Mouse (Mus musculus): Measurements from ENCODE around the gene Gm17651.

Gene Gm17651

DNA sequence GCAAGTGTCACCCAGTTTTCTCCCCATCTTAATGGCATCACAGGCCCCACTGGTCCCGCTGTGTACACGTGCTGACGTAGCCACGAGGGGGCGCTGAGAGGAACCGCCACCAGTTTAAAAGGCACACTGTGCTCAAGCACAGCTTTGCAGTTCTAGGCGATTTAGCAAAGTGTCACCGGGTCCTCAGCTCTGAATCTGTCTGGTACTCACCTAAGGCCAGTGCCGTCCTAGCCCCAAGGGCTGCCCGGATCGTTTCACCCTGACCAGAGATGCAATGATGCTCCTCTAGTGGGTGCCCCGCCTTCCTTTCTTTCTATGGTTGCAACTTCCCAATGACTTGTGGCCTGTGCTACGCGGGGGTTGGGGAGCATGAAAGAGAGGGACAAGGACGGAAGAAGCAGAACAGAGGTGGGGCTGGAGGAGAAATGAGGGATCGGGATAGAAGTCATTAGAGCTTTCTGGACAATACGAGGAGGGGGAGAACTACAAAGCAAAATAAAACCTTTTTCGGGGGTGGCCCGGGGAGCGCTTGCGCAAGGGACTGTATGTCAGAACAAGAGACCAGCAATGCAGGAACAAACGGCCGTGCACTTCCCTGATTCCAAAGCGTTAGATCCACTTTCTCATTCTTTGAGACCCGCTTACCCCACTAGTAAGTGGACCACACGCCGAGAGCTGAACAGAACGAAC is 6.3 kb upstream of the Gm17651 start:
- DNase-seq (ENCODE audit: low spot score), result peak; percentile 86

DNA sequence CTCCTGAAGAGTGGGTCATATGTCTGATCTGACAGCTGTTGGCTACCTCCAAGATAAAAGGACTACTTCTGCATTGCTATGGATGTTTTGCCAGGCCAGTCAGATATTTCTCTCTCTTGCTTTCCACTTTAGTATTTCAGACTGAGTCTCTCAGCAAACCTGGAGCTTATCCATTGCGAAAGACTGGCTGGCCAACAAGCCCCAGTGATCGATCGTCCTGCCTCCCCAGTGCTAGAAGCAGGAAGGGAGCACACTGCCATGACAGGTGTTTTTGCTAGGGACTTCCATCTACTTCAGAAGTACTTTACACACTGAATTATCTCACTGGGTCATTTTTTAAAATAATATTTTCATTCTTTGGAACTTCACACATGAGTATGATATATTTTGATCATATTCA is 3.9 kb upstream of the Gm17651 start:
- no peak for DNase-seq (ENCODE audit: low spot score)

DNA sequence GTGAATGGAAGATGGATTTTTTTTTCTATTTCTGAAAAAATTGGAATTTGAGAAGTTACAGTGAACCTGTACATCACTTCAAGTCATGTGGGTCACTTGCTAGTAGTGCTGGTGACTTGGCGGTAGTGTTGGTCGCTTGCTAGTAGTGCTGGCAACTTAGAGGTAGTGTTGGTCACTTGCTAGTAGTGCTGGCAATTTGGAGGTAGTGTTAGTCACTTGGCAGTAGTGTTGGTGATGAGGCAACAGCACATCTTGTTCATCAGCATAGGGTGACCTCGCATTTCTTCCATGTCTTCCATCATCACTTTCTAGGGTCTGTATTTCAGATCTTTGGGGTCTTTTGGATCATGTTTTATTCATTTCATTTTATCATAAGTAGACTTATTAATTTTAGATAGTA is 1.6 kb upstream of the Gm17651 start:
- no peak for DNase-seq (ENCODE audit: low spot score)

DNA sequence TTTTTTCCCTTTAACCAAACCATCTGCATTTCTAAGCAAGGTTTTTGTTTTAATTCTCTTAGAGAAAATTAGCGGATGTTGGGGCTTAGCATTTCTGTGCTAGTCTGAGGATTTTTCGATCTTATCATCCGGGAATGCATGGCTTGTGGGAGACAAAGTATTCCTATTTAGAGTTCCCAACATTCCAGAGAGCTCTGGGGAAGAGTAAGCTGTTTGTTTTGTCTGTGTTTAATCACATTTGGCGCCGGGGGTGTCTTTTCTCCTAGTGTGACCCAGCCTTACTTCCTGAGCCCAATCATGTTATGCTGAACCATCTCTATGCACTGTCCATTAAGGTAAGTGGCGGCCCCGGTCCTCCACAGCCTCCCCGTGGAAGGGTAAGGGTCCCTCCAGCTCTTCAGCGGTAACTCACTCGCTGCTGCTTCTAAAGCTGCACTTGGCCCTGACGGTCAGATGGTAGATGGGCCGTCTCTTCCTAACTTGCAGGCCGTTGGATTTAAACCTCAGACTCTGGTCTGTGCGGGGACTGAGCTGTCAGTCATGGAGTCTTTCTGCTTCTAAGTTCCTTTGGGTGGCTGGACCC is 7.3 kb downstream of the Gm17651 start:
- DNase-seq (ENCODE audit: low spot score), result no peak

DNA sequence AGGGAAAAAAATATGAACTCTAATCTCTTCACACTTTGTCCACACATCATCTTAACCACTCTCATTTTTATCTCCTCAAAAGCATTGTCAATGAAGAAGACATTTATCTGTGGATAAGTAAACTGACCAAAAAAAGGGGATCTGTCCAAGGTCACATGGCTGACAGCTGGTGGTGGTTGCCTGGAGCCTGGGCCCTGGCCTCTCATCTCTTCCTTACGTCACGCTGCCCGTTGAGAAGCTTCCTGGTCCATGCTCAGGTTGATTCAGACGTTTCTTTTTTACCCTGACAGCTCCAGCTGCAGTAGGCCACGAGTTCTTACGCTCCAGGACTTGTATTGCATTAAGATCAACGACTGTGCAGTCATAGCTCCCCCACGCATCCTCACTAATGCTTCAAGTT is 8.3 kb downstream of the Gm17651 start:
- no peak for DNase-seq (ENCODE audit: low spot score)

DNA sequence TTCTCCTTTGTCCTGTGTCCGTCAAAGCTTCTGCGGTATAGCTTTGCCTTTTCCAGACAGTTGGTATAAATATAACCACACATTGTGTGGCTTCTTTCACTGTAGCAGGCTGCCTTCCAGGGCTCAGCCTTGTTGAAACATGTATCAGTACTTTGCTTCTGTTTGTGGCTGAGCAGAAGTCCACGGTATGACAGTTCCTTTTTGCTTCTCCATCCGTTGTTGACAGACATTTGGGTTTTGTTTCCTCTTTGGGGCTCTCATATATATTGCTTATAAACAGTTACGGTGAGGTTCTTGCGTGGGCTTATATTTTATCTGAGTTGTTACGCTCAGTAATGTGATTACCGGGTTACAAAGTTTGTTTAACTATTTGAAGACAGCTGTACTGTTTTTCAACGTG is 9.0 kb downstream of the Gm17651 start:
- DNase-seq (ENCODE audit: low spot score), result no peak

DNA sequence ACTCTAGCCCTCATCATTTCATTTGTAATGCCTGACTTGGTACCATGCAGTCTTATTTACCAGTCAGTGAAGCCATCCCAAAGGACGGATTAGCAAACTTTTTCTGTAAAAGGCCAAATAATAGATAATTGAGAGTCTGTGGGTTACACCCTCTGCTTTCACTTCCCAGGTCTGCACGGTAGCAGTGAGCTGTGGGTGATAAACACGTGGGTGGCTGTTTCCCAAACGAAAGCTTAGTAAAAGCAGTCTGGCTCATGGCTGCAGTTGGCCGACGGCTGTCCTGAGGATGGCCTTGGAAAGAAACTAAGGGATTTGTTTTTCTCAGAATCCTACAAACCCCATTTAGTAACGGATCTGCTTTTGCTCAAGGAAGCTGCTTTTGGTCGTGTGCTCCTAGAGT is 13.3 kb downstream of the Gm17651 start:
- no peak for DNase-seq (ENCODE audit: low spot score)

DNA sequence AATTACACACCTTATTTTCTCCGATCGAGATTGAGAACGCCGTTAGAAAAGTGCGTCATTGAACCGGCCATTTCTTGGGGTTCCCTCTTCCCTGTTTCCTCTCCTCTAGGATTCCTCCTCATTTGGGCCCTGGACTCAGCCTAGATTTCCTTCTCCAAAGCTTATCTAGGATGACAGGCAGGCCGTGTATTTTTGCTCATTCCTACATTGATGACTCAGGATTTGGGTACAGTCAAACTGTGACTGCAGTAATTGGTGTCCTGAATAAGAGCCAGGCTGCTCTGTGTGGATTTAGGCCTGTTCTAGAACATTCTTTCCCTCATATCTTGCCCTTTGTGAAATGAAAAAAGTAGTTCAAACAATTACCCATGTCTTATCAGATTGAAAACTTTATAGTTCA is 14.7 kb downstream of the Gm17651 start:
- no peak for DNase-seq (ENCODE audit: low spot score)

DNA sequence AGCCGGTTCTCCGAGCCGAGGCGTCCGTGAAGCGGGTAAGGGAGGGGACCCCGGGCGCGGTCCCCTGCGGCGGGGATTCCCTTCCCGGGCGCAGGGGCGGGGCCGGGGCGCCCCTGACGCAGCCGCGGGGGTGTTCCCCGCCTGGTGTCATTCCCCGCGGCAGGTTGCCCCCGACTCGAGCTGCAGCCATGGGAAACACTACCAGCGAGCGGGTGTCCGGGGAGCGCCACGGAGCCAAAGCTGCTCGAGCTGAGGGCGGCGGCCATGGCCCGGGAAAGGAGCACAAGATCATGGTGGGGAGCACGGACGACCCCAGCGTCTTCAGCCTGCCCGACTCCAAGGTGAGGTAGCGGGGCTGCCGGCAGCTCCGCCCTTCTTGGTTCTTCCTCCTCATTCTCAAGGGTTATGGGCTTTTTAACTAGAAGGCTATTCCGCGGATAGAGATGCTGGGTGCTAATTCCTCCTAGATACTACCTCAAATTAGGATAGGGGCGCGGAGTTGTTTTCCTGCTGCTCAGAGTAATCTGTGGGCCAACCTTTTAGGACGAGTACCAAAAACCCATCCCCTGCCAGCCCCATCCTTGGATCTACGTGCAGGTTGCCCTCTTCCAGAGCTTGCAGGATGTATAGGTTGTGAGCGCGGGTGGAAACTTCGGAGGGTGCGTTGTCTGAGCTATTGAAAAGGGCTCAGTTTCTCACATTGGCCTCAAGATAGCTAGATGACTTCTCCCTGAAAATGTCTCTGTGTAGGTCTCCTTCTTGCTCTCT is 15.9 kb downstream of the Gm17651 start:
- DNase-seq (ENCODE audit: low spot score), result peak; percentile 53

DNA sequence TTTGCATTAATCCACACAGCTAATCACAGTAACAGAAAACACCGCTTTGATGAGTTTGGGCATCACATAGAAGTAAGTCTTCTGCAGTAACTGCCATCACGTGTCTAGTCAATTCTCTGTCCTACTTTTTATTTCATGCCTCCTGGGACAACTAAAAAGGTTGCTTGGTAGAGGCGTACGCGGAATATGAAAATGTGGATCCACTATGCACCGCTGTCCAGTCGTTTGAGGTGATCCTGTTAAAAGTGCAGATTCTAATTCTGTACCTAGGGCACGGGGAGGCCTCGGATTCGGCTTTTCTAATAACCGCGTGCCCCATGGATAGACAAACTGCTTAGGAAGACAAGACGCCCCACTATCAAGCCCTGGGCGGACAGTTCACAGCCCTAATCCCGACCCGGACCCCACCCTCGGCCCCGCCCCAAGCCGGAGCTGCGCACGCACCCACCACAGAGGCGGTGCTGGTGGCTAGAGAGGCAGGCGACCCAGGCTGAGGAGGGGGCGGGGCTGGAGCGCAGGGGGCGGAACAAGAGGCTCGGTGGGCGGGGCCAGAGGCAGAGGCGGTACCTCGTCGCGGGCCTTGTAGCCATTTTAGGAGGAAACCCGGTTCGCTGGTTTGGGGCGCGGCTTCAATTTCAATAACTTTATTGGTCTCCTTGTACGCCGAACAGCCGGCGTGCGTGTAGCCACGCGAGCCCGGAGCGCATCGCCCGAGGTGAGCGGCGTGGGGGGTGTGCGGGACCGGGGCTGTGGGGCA is 16.7 kb downstream of the Gm17651 start, which contains the start of gene Prkab2:
Gene Prkab2, plus strand, starts transcription at position 539 of the 757 bp plus-strand sequence.
- DNase-seq (ENCODE audit: low spot score), result peak; percentile 95

DNA sequence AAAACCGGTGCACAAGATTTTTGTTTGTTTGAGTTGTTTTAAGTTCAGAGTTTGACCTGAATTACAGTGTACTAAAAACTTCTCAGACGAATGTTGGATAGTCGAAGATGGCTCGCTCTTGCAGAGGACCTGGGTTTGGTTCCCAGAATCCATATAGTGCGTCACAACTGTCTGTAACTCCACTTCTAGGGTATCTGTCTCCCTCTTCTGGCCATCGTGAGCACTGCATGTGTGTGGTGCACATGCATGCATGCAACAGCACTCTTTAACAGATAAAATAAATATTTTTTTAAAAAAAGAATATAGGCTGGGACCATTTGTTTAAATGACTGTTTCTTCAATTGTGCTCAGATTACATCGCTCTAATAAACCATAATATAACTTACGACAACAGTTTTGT is 19.6 kb downstream of the Gm17651 start:
- no peak for DNase-seq (ENCODE audit: low spot score)

DNA sequence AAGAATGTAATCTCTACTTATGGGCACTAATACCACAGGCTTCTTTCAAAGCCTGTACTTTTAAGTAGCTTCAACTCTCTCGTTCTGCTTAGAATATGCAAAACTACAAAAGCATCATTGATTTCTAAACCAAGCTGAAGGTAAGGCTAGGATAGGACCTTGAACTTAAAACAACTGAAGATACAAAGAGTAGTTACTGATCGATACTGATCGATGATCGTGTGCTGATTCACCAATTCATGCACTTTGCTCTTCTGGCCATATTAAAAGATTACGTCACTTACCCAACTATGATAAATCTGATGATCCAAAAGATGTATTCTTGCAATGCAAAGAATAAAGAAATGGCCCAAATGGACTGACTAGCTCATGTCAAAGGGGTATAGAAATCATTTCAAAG is 20.7 kb downstream of the Gm17651 start:
- no peak for DNase-seq (ENCODE audit: low spot score)

DNA sequence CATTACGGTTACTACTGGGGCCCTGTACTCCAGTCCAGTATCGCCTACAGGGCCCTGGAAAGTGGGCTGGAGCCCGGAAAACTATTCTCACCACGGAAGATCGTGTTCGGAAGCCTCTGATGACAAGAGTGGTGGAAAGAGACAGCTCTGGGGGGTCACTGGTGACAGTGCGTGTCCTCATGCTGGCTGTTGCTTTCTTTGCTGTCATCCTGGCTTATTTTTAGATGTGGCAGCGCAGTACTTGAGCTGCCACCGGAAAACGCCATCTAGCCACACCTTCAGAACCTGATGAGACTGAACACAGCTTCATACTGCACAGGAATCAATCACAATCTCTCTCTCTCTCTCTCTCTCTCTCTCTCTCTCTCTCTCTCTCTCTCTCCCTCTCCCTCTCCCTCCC is 22.9 kb downstream of the Gm17651 start:
- DNase-seq (ENCODE audit: low spot score), result no peak

DNA sequence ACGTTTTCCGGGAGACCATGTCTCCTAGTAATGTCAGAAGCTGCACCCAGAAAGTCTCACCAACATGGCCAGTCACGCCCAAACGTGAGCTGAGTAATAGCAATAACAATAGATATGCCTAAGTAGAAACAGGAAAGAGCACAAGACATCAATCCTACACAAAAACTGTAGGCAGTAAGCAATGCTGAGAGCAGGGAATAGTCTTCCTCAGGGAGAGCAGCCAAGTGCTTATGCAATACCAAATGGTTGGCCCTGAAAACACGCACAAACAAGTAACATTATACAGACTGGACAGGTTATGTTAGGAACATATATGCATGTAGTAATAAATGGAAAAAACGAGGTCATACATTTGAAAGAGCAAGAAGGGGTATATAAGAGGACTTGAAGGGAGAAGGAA is 25.0 kb downstream of the Gm17651 start:
- DNase-seq (ENCODE audit: low spot score), result no peak

DNA sequence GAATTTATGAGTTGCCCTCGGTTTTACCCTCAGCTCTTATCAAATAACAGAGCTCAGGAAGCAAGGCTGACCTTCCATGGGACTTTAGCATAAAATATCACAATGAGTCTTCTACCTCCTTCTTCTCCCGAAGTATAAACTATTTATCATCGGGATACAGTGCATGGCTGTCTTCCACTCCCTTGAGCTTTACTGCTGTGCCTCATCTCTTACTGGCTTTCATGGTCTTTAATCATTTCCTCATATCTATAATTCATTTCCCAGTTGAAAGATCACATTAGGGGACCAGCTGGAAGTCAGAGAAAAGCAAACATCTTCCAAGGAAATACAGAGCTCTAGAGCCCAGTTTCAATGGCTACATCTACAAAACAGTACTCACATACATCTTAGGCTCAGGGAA is 25.5 kb downstream of the Gm17651 start:
- DNase-seq (ENCODE audit: low spot score), result no peak

DNA sequence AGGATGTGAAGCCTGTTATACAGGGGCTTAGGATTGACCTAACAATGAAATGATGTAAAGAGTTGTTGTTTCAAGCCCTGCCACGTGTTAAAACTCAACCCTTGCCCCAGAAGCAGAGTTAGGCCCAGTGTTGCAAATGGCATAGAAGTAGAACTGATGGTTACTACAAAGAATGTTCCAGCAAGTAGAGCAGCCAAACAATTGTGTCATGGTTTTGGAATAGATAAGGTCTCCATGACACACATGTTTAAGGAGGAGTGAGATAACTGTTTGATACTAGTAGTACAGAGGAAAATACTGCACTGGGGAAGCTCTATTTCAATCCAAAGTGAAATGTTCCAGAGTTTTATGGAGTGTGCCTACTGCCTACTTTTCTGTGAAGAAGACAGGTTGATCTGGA is 26.0 kb downstream of the Gm17651 start:
- DNase-seq (ENCODE audit: low spot score), result no peak

DNA sequence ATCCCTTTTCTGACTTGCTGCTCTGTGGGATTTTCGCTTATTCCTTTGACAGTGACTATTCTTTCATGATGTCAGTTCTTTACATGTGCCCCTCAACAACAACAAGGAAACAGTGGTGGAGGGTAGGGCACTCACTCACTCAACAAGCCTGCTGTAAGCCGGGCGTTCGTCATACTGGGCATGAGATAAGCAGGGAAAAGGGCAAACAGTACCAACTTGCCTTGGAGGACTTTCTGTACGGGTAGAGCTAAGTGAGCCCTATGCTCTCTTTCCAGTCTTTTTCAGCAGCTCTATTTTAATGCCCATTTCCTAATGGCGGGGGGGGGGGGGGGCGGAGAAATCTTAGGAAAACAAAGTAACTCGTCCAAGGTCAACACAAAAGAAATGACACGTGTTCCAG is 32.5 kb downstream of the Gm17651 start:
- DNase-seq (ENCODE audit: low spot score), result no peak

DNA sequence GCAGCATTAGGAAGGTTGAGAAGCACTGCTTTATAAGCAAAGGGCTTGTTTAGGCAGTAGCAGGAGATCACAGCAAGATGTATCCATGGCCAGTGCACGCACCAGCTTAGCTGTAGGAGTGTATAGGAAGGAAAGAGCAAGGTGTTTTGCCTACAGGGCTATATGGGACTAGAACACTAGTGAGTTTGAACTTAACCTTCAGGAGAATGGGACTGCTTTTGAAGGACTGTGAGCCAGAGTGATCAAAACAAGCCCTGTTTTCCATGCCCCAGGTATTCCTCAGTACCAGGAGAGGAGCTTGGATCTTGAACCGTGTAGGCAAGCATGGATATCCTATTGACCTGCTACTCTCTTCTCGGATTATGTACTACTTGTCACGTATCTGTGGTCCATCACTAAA is 33.1 kb downstream of the Gm17651 start:
- DNase-seq (ENCODE audit: low spot score), result no peak

DNA sequence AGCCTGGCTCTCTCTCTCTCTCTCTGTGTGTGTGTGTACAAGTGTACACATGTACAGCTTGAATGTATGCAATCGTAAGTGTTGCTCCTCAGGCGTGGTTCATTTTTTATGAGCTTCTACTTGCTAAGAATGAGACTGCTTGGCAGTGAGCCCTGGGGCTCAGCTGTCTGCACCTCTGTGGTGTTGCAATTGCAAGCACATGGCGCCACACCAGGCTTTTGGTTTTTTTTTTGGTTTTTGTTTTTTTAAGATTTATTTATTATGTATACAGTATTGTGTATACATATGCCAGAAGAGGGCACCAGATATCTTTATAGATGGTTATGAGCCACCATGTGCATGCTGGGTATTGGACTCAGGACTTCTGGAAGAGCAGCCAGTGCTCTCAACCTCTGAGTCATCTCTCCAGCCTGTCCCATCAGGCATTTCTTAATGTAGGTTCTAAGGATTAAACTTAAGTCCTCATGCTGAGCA is 40.2 kb downstream of the Gm17651 start:
- no peak for DNase-seq (ENCODE audit: low spot score)

DNA sequence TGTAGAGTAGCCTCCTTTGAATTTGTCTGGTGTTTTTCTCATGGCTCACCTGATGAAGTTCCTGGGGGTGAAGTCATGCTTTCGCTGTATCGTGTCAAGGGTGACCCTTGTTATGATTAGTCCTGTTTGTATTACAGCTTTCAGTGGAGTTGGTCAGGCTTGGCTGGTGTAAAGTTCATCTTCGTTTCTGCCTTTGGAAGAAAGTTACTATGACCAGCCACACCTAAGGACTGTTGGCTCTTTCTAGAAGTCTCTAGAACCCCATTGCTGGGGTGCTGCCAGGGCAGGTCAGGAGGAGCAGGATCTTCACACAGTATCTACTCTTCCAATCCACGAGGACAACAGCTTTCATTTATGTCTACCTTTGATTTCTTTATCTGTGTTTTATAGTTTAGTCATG is 41.0 kb downstream of the Gm17651 start:
- no peak for DNase-seq (ENCODE audit: low spot score)

DNA sequence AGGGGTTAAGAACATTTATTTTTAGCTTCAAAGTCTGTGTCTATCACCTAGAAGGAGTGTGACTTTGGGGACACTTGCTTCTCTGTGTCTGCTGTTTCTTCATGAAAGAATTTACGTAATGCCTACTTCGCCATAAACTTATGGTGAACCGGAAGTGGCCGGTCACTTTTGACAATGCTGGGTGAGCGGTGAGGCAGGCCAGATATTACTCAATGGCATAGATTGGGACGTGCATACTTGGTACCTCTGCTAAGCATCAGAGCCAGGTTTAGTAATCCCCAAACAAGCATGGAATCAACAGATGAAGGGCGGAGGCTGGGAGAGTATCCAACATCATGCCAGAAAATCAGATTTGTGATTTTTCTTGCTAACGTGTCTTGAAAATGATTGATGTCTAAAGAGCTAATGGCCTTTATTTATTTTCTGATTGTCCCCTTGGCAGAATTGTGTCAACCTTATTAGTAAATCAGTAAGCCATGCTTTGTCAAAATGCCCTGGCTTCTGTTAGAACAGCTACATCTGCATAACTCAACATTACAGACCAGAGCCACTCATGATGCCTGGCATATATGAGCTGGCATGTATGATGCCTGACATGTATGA is 43.1 kb downstream of the Gm17651 start:
- DNase-seq (ENCODE audit: low spot score), result no peak

DNA sequence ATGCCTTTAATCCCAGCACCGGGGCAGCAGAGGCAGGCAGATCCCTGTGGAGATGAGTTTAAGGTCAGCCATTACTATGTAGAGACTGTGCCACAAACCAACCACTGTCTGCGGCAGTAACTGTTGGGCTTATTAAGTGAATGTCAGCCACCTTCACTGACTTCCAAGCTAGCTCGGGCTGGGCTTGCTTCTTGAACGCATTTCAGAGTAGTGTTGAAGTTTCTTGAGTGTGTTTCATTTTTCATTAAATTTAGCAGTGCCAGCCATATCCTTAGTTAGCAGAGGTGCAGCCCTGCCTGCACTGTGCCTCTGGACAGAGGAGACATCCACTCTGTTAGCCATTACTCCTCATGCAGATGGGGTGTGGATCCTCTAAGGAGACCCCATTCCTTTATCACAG is 43.7 kb downstream of the Gm17651 start:
- no peak for DNase-seq (ENCODE audit: low spot score)
